Mouse (Mus musculus): Measurements from ENCODE around the gene Nr2f6. TPM values are rescaled to one million over a fixed set of nuclear protein-coding genes. Genes with fewer than 3 reads are reported as not detected.
"Not testable (repeated sequence)": the region's sequence is repeated elsewhere in the genome, so short reads cannot be mapped to it uniquely, and the experiment has no call there.

Gene Nr2f6
- polyA plus RNA-seq, 1 experiment = 20.8 TPM

- Histone ChIP-seq H3K4me1 (peaks cover 64% of the 10 kb centered on the region), H3K36me3 (replicated peaks; ENCODE audit: low read length) (peaks cover 37% of the 10 kb centered on the region), H3K27me3 (replicated peaks) (no peaks in the 10 kb centered on the region), H3K4me3 (replicated peaks) (peak overlapping the region; percentile 92), H3K9me3 (no peaks in the 10 kb centered on the region)
- no peak for TF ChIP-seq GATA1 (IDR thresholded peaks at IDR 0.05; ENCODE audit: borderline replicate concordance, low read length)
- TF ChIP-seq FLI1 (IDR thresholded peaks at IDR 0.05; ENCODE audit: low read length) = no peak
These were observed 12.6 kb downstream of the Nr2f6 start for GRCm38 (mm10) chr8:71369040-71369718.

GRCm38 (mm10) chr8:71368366-71368765 lies 13.4 kb downstream of the Nr2f6 start:
- Histone ChIP-seq H3K27me3 (replicated peaks) (no peaks in the 10 kb centered on the region), H3K9me3 (no peaks in the 10 kb centered on the region), H3K4me3 (replicated peaks) (peak overlapping the region; percentile 92), H3K36me3 (replicated peaks; ENCODE audit: low read length) (peaks cover 29% of the 10 kb centered on the region), H3K4me1 (peaks cover 68% of the 10 kb centered on the region)
- TF ChIP-seq GATA1 (IDR thresholded peaks at IDR 0.05; ENCODE audit: borderline replicate concordance, low read length) = no peak

GRCm38 (mm10) chr8:71367529-71368176 lies 14.1 kb downstream of the Nr2f6 start:
- Histone ChIP-seq H3K9me3 (no peaks in the 10 kb centered on the region), H3K4me1 (peaks cover 68% of the 10 kb centered on the region), H3K4me3 (replicated peaks) (peak overlapping the region; percentile 92), H3K36me3 (replicated peaks; ENCODE audit: low read length) (peaks cover 27% of the 10 kb centered on the region), H3K27me3 (replicated peaks) (no peaks in the 10 kb centered on the region)
- no peak for TF ChIP-seq FLI1 (IDR thresholded peaks at IDR 0.05; ENCODE audit: low read length)
- no peak for TF ChIP-seq GATA1 (IDR thresholded peaks at IDR 0.05; ENCODE audit: borderline replicate concordance, low read length)

GRCm38 (mm10) chr8:71366771-71367528 lies 14.8 kb downstream of the Nr2f6 start, which contains the start of gene Use1:
Gene Use1, plus strand, starts transcription at chr8:71366848.
- Histone ChIP-seq H3K4me3 (replicated peaks) (peak within 1 kb of the TSS; percentile 92), H3K27me3 (replicated peaks) (no peaks in the 10 kb centered on the region), H3K9me3 (no peaks in the 10 kb centered on the region), H3K36me3 (replicated peaks; ENCODE audit: low read length) (peaks cover 25% of the 10 kb centered on the region), H3K4me1 (peaks cover 65% of the 10 kb centered on the region)
- TF ChIP-seq FLI1 (IDR thresholded peaks at IDR 0.05; ENCODE audit: low read length) (no peak), GATA1 (IDR thresholded peaks at IDR 0.05; ENCODE audit: borderline replicate concordance, low read length) (no peak)

- Histone ChIP-seq H3K27me3 (replicated peaks) (no peaks in the 10 kb centered on the region), H3K36me3 (replicated peaks; ENCODE audit: low read length) (peaks cover 93% of the 10 kb centered on the region), H3K4me1 (peaks cover 16% of the 10 kb centered on the region), H3K9me3 (no peaks in the 10 kb centered on the region), H3K4me3 (replicated peaks) (no peak overlapping the region)
- TF ChIP-seq FLI1 (IDR thresholded peaks at IDR 0.05; ENCODE audit: low read length) (no peak), GATA1 (IDR thresholded peaks at IDR 0.05; ENCODE audit: borderline replicate concordance, low read length) (no peak)
These were observed 23.7 kb downstream of the Nr2f6 start for GRCm38 (mm10) chr8:71358026-71358425.

- Histone ChIP-seq H3K4me3 (replicated peaks) (no peak overlapping the region), H3K9me3 (no peaks in the 10 kb centered on the region), H3K27me3 (replicated peaks) (no peaks in the 10 kb centered on the region), H3K4me1 (peaks cover 47% of the 10 kb centered on the region), H3K36me3 (replicated peaks; ENCODE audit: low read length) (peaks cover 100% of the 10 kb centered on the region)
- no peak for TF ChIP-seq FLI1 (IDR thresholded peaks at IDR 0.05; ENCODE audit: low read length)
- TF ChIP-seq GATA1 (IDR thresholded peaks at IDR 0.05; ENCODE audit: borderline replicate concordance, low read length) = no peak
These were observed 30.2 kb downstream of the Nr2f6 start for GRCm38 (mm10) chr8:71351520-71351919.

GRCm38 (mm10) chr8:71351117-71351516 lies 30.6 kb downstream of the Nr2f6 start:
- H3K4me3 ChIP-seq (replicated peaks) = peak overlapping the region; percentile 40
- peaks cover 51% of the 10 kb centered on the region for H3K4me1 ChIP-seq
- no peaks in the 10 kb centered on the region for H3K9me3 ChIP-seq
- H3K36me3 ChIP-seq (replicated peaks; ENCODE audit: low read length) = peaks cover 100% of the 10 kb centered on the region
- no peak for TF ChIP-seq FLI1 (IDR thresholded peaks at IDR 0.05; ENCODE audit: low read length)
- no peaks in the 10 kb centered on the region for H3K27me3 ChIP-seq (replicated peaks)

- no peak overlapping the region for H3K4me3 ChIP-seq (replicated peaks)
- H3K36me3 ChIP-seq (replicated peaks; ENCODE audit: low read length) = peaks cover 100% of the 10 kb centered on the region
- peaks cover 71% of the 10 kb centered on the region for H3K4me1 ChIP-seq
- no peaks in the 10 kb centered on the region for H3K9me3 ChIP-seq
- TF ChIP-seq FLI1 (IDR thresholded peaks at IDR 0.05; ENCODE audit: low read length) = no peak
- no peak for TF ChIP-seq GATA1 (IDR thresholded peaks at IDR 0.05; ENCODE audit: borderline replicate concordance, low read length)
- H3K27me3 ChIP-seq (replicated peaks) = no peaks in the 10 kb centered on the region
These were observed 35.2 kb downstream of the Nr2f6 start for GRCm38 (mm10) chr8:71346581-71346980.

GRCm38 (mm10) chr8:71340625-71341024 lies 41.1 kb downstream of the Nr2f6 start:
- H3K36me3 ChIP-seq (replicated peaks; ENCODE audit: low read length) = peaks cover 93% of the 10 kb centered on the region
- TF ChIP-seq FLI1 (IDR thresholded peaks at IDR 0.05; ENCODE audit: low read length) (no peak), GATA1 (IDR thresholded peaks at IDR 0.05; ENCODE audit: borderline replicate concordance, low read length) (no peak)

GRCm38 (mm10) chr8:71337834-71338233 lies 43.9 kb downstream of the Nr2f6 start:
- peaks cover 86% of the 10 kb centered on the region for H3K36me3 ChIP-seq (replicated peaks; ENCODE audit: low read length)
- H3K4me1 ChIP-seq; H3K9me3 ChIP-seq; H3K27me3 ChIP-seq (replicated peaks); H3K4me3 ChIP-seq (replicated peaks): not testable (repeated sequence)

More at GRCm38 (mm10) chr8:71340625-71341024, 41.1 kb downstream of the Nr2f6 start:
- no peak overlapping the region for H3K4me3 ChIP-seq (replicated peaks)
- peaks cover 25% of the 10 kb centered on the region for H3K4me1 ChIP-seq
- H3K9me3 ChIP-seq = no peaks in the 10 kb centered on the region
- H3K27me3 ChIP-seq (replicated peaks) = no peaks in the 10 kb centered on the region

All from megakaryocyte, embryonic 14.5 days (primary cell).